Mouse (Mus musculus) G1E (cell line): ENCODE measurements around the gene Apod.

ENCODE experiments used
- CTCF ChIP-seq: IDR thresholded peaks from 2 replicates; pipeline ENCODE4 v1.5.1; 2012; ENCODE audit warnings: low read depth, low read length, inconsistent platforms, mixed read lengths
- GATA1 ChIP-seq: IDR thresholded peaks from 2 replicates; pipeline ENCODE4 v1.6.1; 2012; ENCODE audit warnings: borderline replicate concordance, low read length, inconsistent platforms, mixed read lengths
- GATA2 ChIP-seq: IDR thresholded peaks from 2 replicates; pipeline ENCODE4 v1.6.1; 2012; ENCODE audit warnings: low read depth, low read length, inconsistent platforms, borderline replicate concordance
- POLR2AphosphoS5 ChIP-seq: IDR thresholded peaks from 2 replicates; pipeline ENCODE4 v1.6.1; 2012; ENCODE audit warnings: low read depth, low read length, inconsistent platforms; ENCODE audit not compliant: insufficient replicate concordance
- TAL1 ChIP-seq: conservative IDR thresholded peaks from 2 replicates; pipeline ENCODE4 v1.6.1; 2012; ENCODE audit warnings: low read depth, low read length, inconsistent platforms, mixed read lengths

DNA sequence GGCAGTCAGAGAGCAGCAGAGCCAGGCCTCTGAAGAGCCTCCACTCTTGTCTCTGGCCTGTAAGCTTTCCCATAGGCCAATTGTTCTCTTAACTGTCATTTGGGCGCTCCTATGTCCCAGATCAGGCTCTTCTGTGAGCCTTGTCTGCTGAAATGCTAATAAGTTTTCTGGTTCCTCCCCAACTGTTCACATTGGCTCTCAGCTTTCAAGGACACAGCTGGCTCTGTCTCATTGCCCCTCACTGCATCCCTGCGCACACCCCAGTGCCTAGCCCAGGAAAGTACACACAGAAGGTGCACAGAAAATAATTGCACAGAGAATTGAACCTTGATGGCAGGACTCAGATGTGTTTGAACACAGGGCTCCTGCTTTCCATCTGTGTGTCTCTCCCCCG, 14.7 kb downstream of the Apod start:
- TF ChIP-seq CTCF = no peak
- TF ChIP-seq TAL1 = no peak
- TF ChIP-seq GATA1 = no peak
- no peak for TF ChIP-seq POLR2AphosphoS5
- TF ChIP-seq GATA2 = no peak
